Mouse (Mus musculus): ENCODE measurements around the gene Kalrn. TPM values are rescaled to one million over a fixed set of nuclear protein-coding genes. Genes with fewer than 3 reads are reported as not detected.

The Kalrn gene
- total and polyA plus RNA-seq, 2 experiments from 2014 or later, result 19.4 to 44.5 TPM

GRCm38 (mm10) chr16:34229350-34229749 is 344.0 kb downstream of the Kalrn start:
- H3K9ac ChIP-seq (replicated peaks; ENCODE audit: low read depth, low read length), result no peak overlapping the region
- peaks cover 27% of the 10 kb centered on the region; the same call in 1 of the 2 replicates for H3K4me1 ChIP-seq (ENCODE audit: control insufficient read depth, insufficient read depth)
- DNase-seq (ENCODE audit: low spot score), result no peak
- WGBS, result 44% methylated on average over 8 of the region's 8 CpGs
- TF ChIP-seq CTCF (IDR thresholded peaks at IDR 0.05; ENCODE audit: low read depth), result no peak
- TF ChIP-seq EP300 (IDR thresholded peaks at IDR 0.05; ENCODE audit: low read depth), result no peak
- no peaks in the 10 kb centered on the region for H3K9me3 ChIP-seq (replicated peaks; ENCODE audit: control insufficient read depth, low read length)
- no peak overlapping the region for H3K4me3 ChIP-seq (ENCODE audit: low read depth, low read length)
- ATAC-seq (ENCODE audit: insufficient read depth, low read depth), result no peak
- H3K4me2 ChIP-seq (ENCODE audit: low read depth, low read length), result no peak overlapping the region
- no peaks in the 10 kb centered on the region for H3K27me3 ChIP-seq (ENCODE audit: control insufficient read depth, insufficient read depth, low read length)
- peak overlapping the region; percentile 90 for H3K27ac ChIP-seq (ENCODE audit: low read depth)
- H3K36me3 ChIP-seq (replicated peaks; ENCODE audit: control insufficient read depth, insufficient read depth, low read length), result peaks cover 28% of the 10 kb centered on the region

DNA sequence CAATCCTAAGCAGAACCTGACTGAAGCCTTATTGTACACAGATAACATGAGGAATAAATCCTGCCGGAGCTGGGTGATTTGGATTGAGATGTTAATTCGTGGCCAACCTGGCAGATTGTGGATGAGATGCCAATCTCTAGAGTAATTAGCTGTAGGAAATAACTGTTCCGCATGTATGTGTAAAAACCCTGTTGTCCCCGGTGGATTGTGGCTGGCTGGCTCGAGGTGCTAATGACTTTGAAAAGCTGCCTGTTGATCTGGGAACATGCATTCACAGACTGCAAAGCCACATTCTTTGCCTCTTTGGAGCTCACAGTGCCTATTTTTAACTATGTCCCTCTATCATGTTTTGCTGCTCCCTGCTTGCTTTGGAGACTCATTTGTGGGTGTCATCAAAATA is 344.7 kb downstream of the Kalrn start:
- WGBS, result 17% methylated on average over 5 of the region's 5 CpGs
- Histone ChIP-seq H3K36me3 (replicated peaks; ENCODE audit: control insufficient read depth, insufficient read depth, low read length) (peaks cover 22% of the 10 kb centered on the region), H3K4me1 (ENCODE audit: control insufficient read depth, insufficient read depth) (peaks cover 27% of the 10 kb centered on the region; the same call in 1 of the 2 replicates), H3K9me3 (replicated peaks; ENCODE audit: control insufficient read depth, low read length) (no peaks in the 10 kb centered on the region), H3K27ac (ENCODE audit: low read depth) (peak overlapping the region; percentile 90), H3K4me2 (ENCODE audit: low read depth, low read length) (0 out of 2 replicates have a peak overlapping the region, but pooled peaks have one; percentile 6), H3K4me3 (ENCODE audit: low read depth, low read length) (no peak overlapping the region), H3K9ac (replicated peaks; ENCODE audit: low read depth, low read length) (peak overlapping the region; percentile 25; the same call in 1 of the 2 replicates), H3K27me3 (ENCODE audit: control insufficient read depth, insufficient read depth, low read length) (no peaks in the 10 kb centered on the region)
- ATAC-seq (ENCODE audit: insufficient read depth, low read depth) (peak; percentile 88), DNase-seq (ENCODE audit: low spot score) (peak; percentile 74)
- TF ChIP-seq CTCF (IDR thresholded peaks at IDR 0.05; ENCODE audit: low read depth) (no peak), EP300 (IDR thresholded peaks at IDR 0.05; ENCODE audit: low read depth) (no peak)

- peaks cover 8% of the 10 kb centered on the region for H3K4me1 ChIP-seq (ENCODE audit: control insufficient read depth, insufficient read depth)
- H3K27me3 ChIP-seq (ENCODE audit: control insufficient read depth, insufficient read depth, low read length), result no peaks in the 10 kb centered on the region
- DNase-seq (ENCODE audit: low spot score) (no peak), ATAC-seq (ENCODE audit: insufficient read depth, low read depth) (no peak)
- H3K4me2 ChIP-seq (ENCODE audit: low read depth, low read length), result no peak overlapping the region
- no peak for TF ChIP-seq EP300 (IDR thresholded peaks at IDR 0.05; ENCODE audit: low read depth)
- TF ChIP-seq CTCF (IDR thresholded peaks at IDR 0.05; ENCODE audit: low read depth), result no peak
- peaks cover 23% of the 10 kb centered on the region; the same call in 1 of the 2 replicates for H3K36me3 ChIP-seq (replicated peaks; ENCODE audit: control insufficient read depth, insufficient read depth, low read length)
- H3K4me3 ChIP-seq (ENCODE audit: low read depth, low read length), result no peak overlapping the region
- no peak overlapping the region for H3K9ac ChIP-seq (replicated peaks; ENCODE audit: low read depth, low read length)
- WGBS, result 27% methylated on average over 3 of the region's 3 CpGs
- peak overlapping the region; percentile 46 for H3K27ac ChIP-seq (ENCODE audit: low read depth)
- no peaks in the 10 kb centered on the region for H3K9me3 ChIP-seq (replicated peaks; ENCODE audit: control insufficient read depth, low read length)
Measured at GRCm38 (mm10) chr16:34212160-34212559, 361.2 kb downstream of the Kalrn start.

DNA sequence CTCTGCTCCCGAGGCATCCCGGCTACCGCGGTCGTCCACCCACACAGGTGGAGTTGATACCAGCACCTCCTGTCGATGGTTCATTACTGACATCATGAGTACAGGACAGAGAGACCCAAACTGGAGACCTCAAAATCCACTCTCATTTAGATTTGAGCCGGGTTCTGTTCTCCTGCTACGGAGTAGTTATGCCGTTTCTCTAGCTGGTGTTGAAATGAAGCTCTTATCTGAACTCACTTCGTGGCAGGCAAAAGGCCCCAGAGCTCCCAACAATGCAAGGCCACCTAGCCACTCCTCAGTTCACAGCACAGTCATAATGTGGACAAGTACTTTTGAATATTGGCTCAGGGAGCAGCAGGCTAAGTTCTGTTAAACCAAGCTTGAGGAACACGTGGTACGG is 362.1 kb downstream of the Kalrn start:
- H3K27ac ChIP-seq (ENCODE audit: low read depth), result peak overlapping the region; percentile 46
- TF ChIP-seq EP300 (IDR thresholded peaks at IDR 0.05; ENCODE audit: low read depth), result no peak
- no peak for TF ChIP-seq CTCF (IDR thresholded peaks at IDR 0.05; ENCODE audit: low read depth)
- H3K4me3 ChIP-seq (ENCODE audit: low read depth, low read length), result no peak overlapping the region
- DNase-seq (ENCODE audit: low spot score), result peak; percentile 62
- no peak overlapping the region for H3K4me2 ChIP-seq (ENCODE audit: low read depth, low read length)
- H3K9ac ChIP-seq (replicated peaks; ENCODE audit: low read depth, low read length), result no peak overlapping the region
- H3K9me3 ChIP-seq (replicated peaks; ENCODE audit: control insufficient read depth, low read length), result no peaks in the 10 kb centered on the region
- 25% methylated on average over 12 of the region's 12 CpGs for WGBS
- no peaks in the 10 kb centered on the region for H3K27me3 ChIP-seq (ENCODE audit: control insufficient read depth, insufficient read depth, low read length)
- peak; percentile 46; the same call in 1 of the 2 replicates for ATAC-seq (ENCODE audit: insufficient read depth, low read depth)
- H3K36me3 ChIP-seq (replicated peaks; ENCODE audit: control insufficient read depth, insufficient read depth, low read length), result peaks cover 20% of the 10 kb centered on the region; the same call in 1 of the 2 replicates
- H3K4me1 ChIP-seq (ENCODE audit: control insufficient read depth, insufficient read depth), result peaks cover 8% of the 10 kb centered on the region

- Histone ChIP-seq H3K4me3 (ENCODE audit: low read depth, low read length) (no peak overlapping the region), H3K9me3 (replicated peaks; ENCODE audit: control insufficient read depth, low read length) (no peaks in the 10 kb centered on the region), H3K36me3 (replicated peaks; ENCODE audit: control insufficient read depth, insufficient read depth, low read length) (peaks cover 25% of the 10 kb centered on the region; the same call in 1 of the 2 replicates), H3K4me1 (ENCODE audit: control insufficient read depth, insufficient read depth) (peaks cover 8% of the 10 kb centered on the region), H3K27ac (ENCODE audit: low read depth) (peak overlapping the region; percentile 83), H3K4me2 (ENCODE audit: low read depth, low read length) (no peak overlapping the region), H3K27me3 (ENCODE audit: control insufficient read depth, insufficient read depth, low read length) (no peaks in the 10 kb centered on the region), H3K9ac (replicated peaks; ENCODE audit: low read depth, low read length) (no peak overlapping the region)
- TF ChIP-seq CTCF (IDR thresholded peaks at IDR 0.05; ENCODE audit: low read depth), result no peak
- peak; percentile 21; the same call in 1 of the 2 replicates for TF ChIP-seq EP300 (IDR thresholded peaks at IDR 0.05; ENCODE audit: low read depth)
- DNase-seq (ENCODE audit: low spot score), result peak; percentile 80
- WGBS, result 31% methylated on average over 5 of the region's 5 CpGs
- peak; percentile 87 for ATAC-seq (ENCODE audit: insufficient read depth, low read depth)
Measured at GRCm38 (mm10) chr16:34208748-34209147, 364.6 kb downstream of the Kalrn start.

GRCm38 (mm10) chr16:34207972-34208371 is 365.4 kb downstream of the Kalrn start:
- Histone ChIP-seq H3K9ac (replicated peaks; ENCODE audit: low read depth, low read length) (no peak overlapping the region), H3K4me2 (ENCODE audit: low read depth, low read length) (no peak overlapping the region), H3K4me1 (ENCODE audit: control insufficient read depth, insufficient read depth) (peaks cover 8% of the 10 kb centered on the region), H3K27me3 (ENCODE audit: control insufficient read depth, insufficient read depth, low read length) (no peaks in the 10 kb centered on the region), H3K4me3 (ENCODE audit: low read depth, low read length) (no peak overlapping the region), H3K36me3 (replicated peaks; ENCODE audit: control insufficient read depth, insufficient read depth, low read length) (peaks cover 28% of the 10 kb centered on the region), H3K27ac (ENCODE audit: low read depth) (no peak overlapping the region), H3K9me3 (replicated peaks; ENCODE audit: control insufficient read depth, low read length) (no peaks in the 10 kb centered on the region)
- ATAC-seq (ENCODE audit: insufficient read depth, low read depth) (no peak), DNase-seq (ENCODE audit: low spot score) (no peak)
- TF ChIP-seq EP300 (IDR thresholded peaks at IDR 0.05; ENCODE audit: low read depth), result no peak
- TF ChIP-seq CTCF (IDR thresholded peaks at IDR 0.05; ENCODE audit: low read depth), result peak; percentile 50
- 73% methylated on average over 5 of the region's 5 CpGs for WGBS

Measured in heart, postnatal 0 days (tissue).